Mouse (Mus musculus): ENCODE measurements around the gene Zfp626. TPM values are rescaled to one million over a fixed set of nuclear protein-coding genes. Genes with fewer than 3 reads are reported as not detected.
"Not testable (repeated sequence)": the region's sequence is repeated elsewhere in the genome, so short reads cannot be mapped to it uniquely, and the experiment has no call there.

The Zfp626 gene
- 1.5 and 1.6 TPM in 2 replicates for polyA plus RNA-seq (2015; fragmentation: Nextera tagmentation; extraction: Ambion mirVana)

DNA sequence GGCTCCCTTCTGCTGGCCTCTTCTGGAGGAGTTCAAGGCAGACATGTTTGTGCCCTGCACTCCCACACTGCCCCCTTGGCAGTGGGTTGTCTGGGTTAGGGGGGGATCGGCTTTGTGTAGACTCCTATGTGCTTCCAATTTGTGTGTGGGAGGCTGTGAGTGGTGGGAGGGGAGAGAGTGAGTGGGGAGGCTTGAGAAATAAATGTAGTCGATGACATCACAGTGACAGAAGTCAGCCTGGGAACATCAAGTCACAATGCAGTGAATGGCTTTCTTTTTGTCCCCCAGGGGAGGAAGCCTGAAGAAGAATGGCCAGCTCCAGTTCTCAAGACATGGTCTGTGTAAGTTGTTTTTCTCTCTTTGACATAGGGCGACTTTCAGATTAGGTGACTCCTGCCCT is at the start of gene Zfp626:
Gene Zfp626, plus strand, starts transcription at position 301 of the 400 bp plus-strand sequence.
- not testable (repeated sequence) for H3K4me1 ChIP-seq (replicated peaks; ENCODE audit: control insufficient read depth, insufficient read depth, low read length); H3K4me3 ChIP-seq (ENCODE audit: low read depth, low read length); H3K9me3 ChIP-seq (ENCODE audit: control insufficient read depth); H3K27ac ChIP-seq (ENCODE audit: low read depth, low read length); H3K9ac ChIP-seq (ENCODE audit: low read depth, low read length); ATAC-seq; H3K27me3 ChIP-seq (replicated peaks; ENCODE audit: control insufficient read depth, insufficient read depth, low read length); H3K4me2 ChIP-seq (replicated peaks; ENCODE audit: low read depth)
- H3K36me3 ChIP-seq (ENCODE audit: control insufficient read depth, insufficient read depth) = peaks cover 32% of the 10 kb centered on the region
- WGBS = 90% methylated on average over 3 of the region's 3 CpGs

DNA sequence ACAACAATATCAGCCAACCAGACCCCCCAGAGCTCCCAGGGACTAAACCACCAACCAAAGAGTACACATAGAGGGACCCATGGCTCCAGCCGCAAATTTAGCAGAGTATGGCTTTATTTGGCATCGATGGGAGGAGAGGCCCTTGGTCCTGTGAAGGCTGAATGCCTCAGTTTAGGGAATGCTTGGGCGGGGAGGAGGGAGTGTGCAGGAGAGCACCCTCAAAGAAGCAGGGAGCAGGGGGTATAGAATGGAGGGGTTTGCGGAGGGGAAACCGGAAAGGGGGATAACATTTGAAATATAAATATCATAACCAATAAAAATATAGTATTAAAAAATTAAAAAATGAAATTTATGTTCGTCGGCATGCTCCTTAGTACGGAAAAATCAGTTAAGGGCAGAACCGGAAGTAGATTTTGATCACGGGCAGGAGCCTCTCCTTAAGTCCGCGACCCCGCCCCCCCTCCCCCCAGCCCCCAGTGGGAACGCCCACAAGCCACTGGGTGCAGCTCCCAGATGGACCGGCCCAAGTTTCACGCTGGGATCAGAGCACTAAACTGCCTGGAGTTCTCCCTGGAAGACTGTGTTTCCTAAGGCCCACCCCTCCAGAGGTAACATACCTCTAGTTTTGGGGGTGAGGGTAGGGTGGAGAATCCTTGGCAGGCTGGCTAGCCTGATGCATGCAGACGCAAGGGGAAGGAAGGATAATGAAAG is 41.7 kb upstream of the Zfp626 start:
- no peak for TF ChIP-seq CTCF (IDR thresholded peaks at IDR 0.05; ENCODE audit: low read depth)
- H3K4me1 ChIP-seq (replicated peaks; ENCODE audit: control insufficient read depth, insufficient read depth, low read length) = no peaks in the 10 kb centered on the region
- 12% methylated on average over 17 of the region's 17 CpGs for WGBS
- H3K9ac ChIP-seq (ENCODE audit: low read depth, low read length) = 0 out of 2 replicates have a peak overlapping the region, but pooled peaks have one; percentile 26
- peak overlapping the region; percentile 14; the same call in 1 of the 2 replicates for H3K4me3 ChIP-seq (ENCODE audit: low read depth, low read length)
- no peaks in the 10 kb centered on the region for H3K36me3 ChIP-seq (ENCODE audit: control insufficient read depth, insufficient read depth)
- no peaks in the 10 kb centered on the region for H3K9me3 ChIP-seq (ENCODE audit: control insufficient read depth)
- H3K27ac ChIP-seq (ENCODE audit: low read depth, low read length) = no peak overlapping the region
- peak overlapping the region; percentile 60 for H3K4me2 ChIP-seq (replicated peaks; ENCODE audit: low read depth)
- H3K27me3 ChIP-seq (replicated peaks; ENCODE audit: control insufficient read depth, insufficient read depth, low read length) = no peaks in the 10 kb centered on the region
- no peak for ATAC-seq

DNA sequence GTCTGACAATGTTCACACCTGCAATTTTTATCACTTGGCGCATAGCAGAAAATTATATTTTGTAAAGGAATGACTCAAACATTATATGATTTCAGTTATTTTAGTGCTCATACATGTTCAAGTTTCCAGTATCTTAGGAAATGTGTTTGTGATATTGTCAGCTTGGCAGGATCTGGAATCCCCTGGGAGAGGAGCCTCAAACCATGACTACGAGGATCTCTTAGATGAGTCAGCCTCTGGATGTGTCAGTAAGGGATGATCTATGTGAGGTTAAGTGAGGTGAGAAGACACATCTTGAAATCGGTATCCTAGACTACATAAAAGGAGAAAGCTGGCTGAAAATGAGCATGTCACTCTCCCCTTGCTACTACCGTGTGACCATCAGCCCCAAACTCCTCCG is 17.7 kb upstream of the Zfp626 start:
- H3K27ac ChIP-seq (ENCODE audit: low read depth, low read length) = no peak overlapping the region
- TF ChIP-seq CTCF (IDR thresholded peaks at IDR 0.05; ENCODE audit: low read depth) = no peak
- no peak overlapping the region for H3K4me2 ChIP-seq (replicated peaks; ENCODE audit: low read depth)
- H3K9me3 ChIP-seq (ENCODE audit: control insufficient read depth) = peaks cover 10% of the 10 kb centered on the region; the same call in 1 of the 2 replicates
- H3K4me3 ChIP-seq (ENCODE audit: low read depth, low read length) = no peak overlapping the region
- H3K27me3 ChIP-seq (replicated peaks; ENCODE audit: control insufficient read depth, insufficient read depth, low read length) = no peaks in the 10 kb centered on the region
- 83% methylated on average over 5 of the region's 5 CpGs for WGBS
- ATAC-seq = no peak
- no peaks in the 10 kb centered on the region for H3K36me3 ChIP-seq (ENCODE audit: control insufficient read depth, insufficient read depth)
- no peak overlapping the region for H3K9ac ChIP-seq (ENCODE audit: low read depth, low read length)
- no peaks in the 10 kb centered on the region for H3K4me1 ChIP-seq (replicated peaks; ENCODE audit: control insufficient read depth, insufficient read depth, low read length)

DNA sequence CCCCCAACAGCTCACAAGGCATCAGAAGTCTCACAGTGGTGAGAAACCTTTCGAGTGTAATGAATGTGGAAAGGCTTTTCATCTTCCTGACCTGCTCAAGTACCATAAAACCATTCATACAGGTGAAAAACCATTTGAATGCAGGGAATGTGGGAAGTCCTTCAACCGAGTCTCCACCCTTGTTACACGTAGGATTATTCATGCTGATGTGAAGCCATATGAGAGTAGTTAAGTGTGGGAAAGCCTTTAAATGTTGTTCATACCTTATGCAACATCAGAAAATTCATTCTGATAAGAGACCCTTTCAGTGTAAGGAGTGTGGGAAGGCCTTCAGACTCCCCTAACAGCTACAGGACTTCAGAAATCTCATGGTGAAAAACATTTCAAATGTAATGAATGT is 13.1 kb upstream of the Zfp626 start:
- H3K9me3 ChIP-seq (ENCODE audit: control insufficient read depth); H3K9ac ChIP-seq (ENCODE audit: low read depth, low read length); ATAC-seq; H3K4me2 ChIP-seq (replicated peaks; ENCODE audit: low read depth); H3K27ac ChIP-seq (ENCODE audit: low read depth, low read length); H3K4me1 ChIP-seq (replicated peaks; ENCODE audit: control insufficient read depth, insufficient read depth, low read length); H3K4me3 ChIP-seq (ENCODE audit: low read depth, low read length); H3K36me3 ChIP-seq (ENCODE audit: control insufficient read depth, insufficient read depth); H3K27me3 ChIP-seq (replicated peaks; ENCODE audit: control insufficient read depth, insufficient read depth, low read length): not testable (repeated sequence)
- 36% methylated on average over 3 of the region's 3 CpGs for WGBS

DNA sequence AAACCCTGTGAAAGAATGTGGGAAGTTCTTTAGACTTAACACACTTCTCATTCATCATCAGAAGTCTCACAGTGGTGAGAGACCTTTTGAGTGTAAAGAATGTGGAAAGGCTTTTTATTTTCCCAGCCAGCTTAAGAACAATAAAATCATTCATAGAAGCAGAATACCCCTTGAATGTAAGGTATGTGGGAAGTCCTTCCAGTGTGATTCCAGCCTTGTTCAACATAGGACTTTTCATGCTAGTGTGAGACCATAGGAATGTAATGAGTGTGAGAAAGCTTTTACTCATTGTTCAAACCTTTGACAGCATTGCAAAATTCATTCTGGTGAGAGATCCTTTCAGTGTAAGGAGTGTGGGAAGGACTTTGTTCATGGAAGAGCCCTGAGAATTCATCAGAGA is 12.4 kb upstream of the Zfp626 start:
- TF ChIP-seq CTCF (IDR thresholded peaks at IDR 0.05; ENCODE audit: low read depth) = no peak
- Histone ChIP-seq H3K9me3 (ENCODE audit: control insufficient read depth) (no peaks in the 10 kb centered on the region), H3K4me2 (replicated peaks; ENCODE audit: low read depth) (no peak overlapping the region), H3K9ac (ENCODE audit: low read depth, low read length) (no peak overlapping the region), H3K27ac (ENCODE audit: low read depth, low read length) (no peak overlapping the region), H3K4me1 (replicated peaks; ENCODE audit: control insufficient read depth, insufficient read depth, low read length) (no peaks in the 10 kb centered on the region), H3K36me3 (ENCODE audit: control insufficient read depth, insufficient read depth) (no peaks in the 10 kb centered on the region), H3K4me3 (ENCODE audit: low read depth, low read length) (no peak overlapping the region), H3K27me3 (replicated peaks; ENCODE audit: control insufficient read depth, insufficient read depth, low read length) (no peaks in the 10 kb centered on the region)
- ATAC-seq = no peak

DNA sequence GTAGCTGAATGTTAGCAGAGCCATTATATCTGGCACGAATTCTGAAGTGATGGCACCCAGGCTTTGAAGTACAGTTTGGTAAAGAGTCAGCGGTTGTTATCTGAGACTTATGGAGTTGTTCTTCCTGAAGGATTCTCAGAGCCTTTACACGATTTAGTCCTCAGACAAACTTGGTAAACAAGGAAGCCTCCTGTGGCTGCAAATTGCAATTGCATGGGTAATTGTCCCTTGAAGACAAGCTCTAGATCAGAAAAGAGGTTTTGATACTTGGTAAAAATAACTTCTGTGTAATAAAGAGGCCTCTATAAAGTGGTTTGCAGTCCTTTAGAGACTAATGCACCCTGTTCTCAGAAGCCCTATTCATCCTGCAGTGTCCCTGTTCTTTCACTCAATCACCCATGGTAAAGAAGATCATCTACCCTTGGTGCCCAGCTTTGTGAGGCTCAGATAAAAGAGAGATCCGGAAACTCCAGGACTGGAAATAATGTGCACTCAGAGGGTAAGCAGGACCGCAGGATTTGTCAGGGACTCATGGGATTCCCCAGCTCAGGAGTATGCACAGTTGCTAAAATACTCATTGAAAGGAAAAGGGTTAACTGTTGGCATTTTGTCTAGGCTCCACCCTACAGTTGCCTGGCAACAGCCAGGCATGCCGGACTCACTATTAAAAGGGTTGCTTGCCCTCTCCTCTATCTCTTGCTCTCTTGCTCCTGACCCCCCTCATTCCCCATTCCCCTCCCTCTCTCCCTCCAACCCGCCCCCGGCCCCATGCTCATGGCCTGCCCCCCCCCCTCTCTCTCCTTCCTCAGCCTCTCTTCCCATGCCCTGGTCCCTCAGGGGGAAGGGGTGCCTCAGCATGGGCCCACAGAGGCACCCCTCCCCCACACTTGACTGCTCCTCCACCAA is 8.8 kb upstream of the Zfp626 start:
- H3K4me1 ChIP-seq (replicated peaks; ENCODE audit: control insufficient read depth, insufficient read depth, low read length) = no peaks in the 10 kb centered on the region
- ATAC-seq = no peak
- H3K4me2 ChIP-seq (replicated peaks; ENCODE audit: low read depth) = no peak overlapping the region
- peak; percentile 50 for TF ChIP-seq CTCF (IDR thresholded peaks at IDR 0.05; ENCODE audit: low read depth)
- H3K36me3 ChIP-seq (ENCODE audit: control insufficient read depth, insufficient read depth) = no peaks in the 10 kb centered on the region
- WGBS = 32% methylated on average over 7 of the region's 8 CpGs
- H3K4me3 ChIP-seq (ENCODE audit: low read depth, low read length) = no peak overlapping the region
- H3K27ac ChIP-seq (ENCODE audit: low read depth, low read length) = no peak overlapping the region
- H3K27me3 ChIP-seq (replicated peaks; ENCODE audit: control insufficient read depth, insufficient read depth, low read length) = no peaks in the 10 kb centered on the region
- H3K9me3 ChIP-seq (ENCODE audit: control insufficient read depth) = no peaks in the 10 kb centered on the region
- H3K9ac ChIP-seq (ENCODE audit: low read depth, low read length) = no peak overlapping the region

Data from intestine, postnatal 0 days (tissue).